Mouse (Mus musculus): Measurements from ENCODE around the gene Stab2.

Gene Stab2

DNA sequence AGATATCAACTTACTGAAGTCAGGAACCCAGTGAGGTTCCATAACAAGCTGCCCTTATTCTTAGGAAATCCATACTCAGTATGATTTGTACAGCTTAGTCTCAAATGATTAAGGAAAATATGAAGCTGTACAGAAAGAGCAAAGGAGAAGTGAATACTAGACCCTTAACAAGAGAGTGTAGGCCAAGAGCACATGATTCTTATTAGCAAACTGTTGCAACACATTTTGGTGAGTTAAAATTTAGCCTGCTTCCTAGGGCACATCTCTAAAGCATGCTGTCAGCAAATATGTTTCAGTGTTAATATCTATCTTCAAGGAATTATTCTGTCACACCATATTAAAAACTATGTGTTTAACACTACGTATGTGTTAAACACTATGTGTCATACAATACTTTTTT is 121.4 kb downstream of the Stab2 start:
- no peak for DNase-seq

DNA sequence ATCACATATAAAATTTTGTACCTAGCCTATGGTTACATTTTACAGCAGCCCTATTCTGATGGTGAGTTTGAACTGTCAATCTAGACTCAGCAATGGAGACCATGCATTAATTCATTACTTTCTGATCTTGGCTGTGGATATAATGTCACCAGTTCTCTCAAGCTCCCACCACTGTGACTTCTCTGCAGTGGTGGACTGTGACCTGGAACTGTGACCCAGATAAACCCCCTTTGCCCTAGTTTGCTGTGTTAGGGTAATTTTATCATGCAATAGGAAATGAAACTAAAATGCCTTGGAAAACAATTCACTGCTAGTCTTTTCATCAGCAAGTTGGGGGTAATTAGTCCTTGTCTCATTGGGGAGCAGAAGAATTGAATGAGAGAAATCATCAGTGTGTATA is 126.4 kb downstream of the Stab2 start:
- DNase-seq, result no peak

DNA sequence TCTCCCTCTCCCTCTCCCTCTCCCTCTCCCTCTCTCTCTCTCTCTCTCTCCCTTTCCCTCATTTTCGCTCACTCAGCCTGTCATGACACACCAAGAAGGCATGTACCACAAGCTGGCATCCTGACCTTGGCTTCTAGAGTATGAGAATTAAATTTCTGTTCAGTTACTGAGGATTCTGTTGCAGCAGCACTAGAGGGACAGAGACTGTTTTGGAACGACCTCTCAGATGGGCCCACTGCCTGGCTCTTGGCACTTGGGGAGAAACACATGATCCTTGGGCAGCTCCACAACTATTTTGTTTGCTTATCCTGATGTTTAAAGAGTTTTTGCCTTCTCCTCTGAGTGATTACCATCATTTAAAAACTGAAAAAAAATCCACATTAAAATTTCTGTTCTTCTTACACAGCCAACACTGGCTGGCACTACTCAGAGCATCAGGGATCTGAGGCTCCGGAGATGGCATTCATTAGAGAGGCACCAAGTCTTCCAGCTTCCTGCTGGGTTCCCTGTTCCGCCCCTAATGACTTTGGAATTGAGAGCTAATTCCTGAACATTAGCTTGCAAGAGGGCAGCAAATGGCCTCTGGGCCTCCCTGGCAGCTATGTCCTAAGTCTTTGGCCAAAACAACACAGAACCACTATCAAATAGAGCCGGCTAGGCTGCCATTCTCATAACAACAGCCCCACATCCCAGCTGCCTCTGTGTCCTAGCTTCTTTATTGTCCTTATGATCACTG is 127.6 kb downstream of the Stab2 start:
- peak; percentile 11 for DNase-seq

DNA sequence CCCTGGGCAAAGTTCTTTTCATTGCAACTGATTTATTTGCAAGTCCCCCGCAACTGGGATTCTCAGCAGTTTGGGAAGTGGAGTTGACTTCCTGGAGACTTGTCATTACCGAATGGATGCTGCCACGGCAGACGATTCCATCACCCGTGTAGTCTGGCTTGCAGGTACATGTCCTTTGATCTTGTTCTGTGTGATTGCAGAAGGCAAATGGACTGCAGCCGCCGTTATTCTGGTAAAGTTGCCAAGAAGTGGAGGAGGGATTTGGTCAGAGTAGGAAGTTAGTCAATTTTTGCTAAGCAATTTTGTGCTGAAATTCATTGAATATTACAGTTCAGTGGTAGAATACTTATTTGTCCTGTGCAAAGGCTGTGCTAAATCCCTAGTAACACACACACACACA is 129.1 kb downstream of the Stab2 start:
- no peak for DNase-seq

DNA sequence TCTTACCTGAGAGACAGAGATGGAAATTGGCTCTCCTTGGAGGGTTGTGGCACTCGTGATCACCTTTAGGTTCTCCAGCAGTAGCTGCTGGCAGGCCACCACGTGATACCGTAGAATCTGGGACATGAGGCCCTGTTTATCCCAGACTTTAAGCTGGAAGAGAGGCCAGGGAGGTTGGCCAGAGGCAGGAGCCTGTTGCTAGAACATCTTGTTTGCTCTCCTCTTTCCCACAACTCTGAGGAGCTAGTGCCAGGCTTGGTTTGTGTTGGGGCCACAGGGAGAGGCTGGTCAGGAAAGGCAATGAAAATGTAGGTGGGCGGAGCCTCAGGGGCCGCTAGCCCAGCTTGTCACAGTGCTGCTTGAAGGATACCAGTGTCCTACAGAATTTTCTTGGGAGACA is 135.2 kb downstream of the Stab2 start:
- DNase-seq, result no peak

DNA sequence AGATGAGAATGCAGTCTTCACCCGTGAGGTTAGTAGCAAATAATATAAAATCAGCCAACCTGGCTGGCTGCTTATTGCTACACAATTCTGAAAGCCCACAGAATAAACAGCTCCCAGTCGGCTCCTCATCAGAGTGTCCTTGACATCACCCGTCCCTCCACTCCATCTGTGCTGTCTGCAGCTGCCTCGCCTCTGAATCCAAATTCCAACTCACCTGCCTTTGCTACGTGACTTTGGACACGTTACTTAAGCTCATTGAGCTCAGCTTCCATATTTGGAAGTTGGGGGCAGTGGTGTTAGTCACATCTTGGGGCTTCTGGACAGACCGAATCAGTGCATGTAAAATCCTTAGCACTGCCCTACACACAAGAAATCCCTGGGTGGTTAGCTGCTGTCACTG is 135.7 kb downstream of the Stab2 start:
- DNase-seq, result no peak

DNA sequence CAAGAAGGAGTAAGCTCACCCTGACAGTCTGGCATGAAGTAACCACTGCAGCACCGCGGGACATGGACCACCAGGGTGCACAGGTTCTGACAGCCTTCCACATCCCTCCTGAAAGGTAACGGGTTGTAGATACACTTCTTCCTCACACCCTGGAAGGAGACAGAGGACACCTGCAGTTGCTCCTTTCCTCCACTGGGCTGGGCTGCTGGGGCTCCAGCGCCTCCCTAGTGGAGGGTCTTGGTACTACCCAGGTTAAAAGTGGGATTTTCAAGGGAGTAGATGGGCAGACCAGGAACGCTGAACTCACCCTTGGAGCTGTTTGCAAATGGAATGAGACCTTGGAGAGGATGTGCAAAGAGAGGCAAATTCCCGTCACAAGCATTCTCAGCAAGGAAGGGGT is 144.4 kb downstream of the Stab2 start:
- DNase-seq, result no peak

DNA sequence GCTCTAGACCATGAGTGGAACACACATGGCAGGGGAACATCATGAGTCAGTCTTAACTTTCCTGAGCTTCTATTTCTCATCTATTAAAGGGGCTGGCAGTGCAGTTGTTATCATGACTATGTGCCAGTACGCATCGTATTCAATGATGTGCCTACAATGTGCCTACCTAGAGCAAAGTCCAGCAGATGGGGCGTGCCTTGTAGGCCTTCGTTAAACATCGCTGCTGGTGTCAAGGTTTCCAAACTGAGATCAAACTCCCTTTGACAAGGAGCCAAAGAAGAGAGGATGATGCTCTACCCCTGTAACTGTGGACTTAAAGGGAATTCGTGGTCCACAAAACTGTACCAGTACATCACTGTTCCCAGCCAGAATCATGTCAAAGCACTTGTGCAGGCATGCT is 145.3 kb downstream of the Stab2 start:
- DNase-seq, result no peak

DNA sequence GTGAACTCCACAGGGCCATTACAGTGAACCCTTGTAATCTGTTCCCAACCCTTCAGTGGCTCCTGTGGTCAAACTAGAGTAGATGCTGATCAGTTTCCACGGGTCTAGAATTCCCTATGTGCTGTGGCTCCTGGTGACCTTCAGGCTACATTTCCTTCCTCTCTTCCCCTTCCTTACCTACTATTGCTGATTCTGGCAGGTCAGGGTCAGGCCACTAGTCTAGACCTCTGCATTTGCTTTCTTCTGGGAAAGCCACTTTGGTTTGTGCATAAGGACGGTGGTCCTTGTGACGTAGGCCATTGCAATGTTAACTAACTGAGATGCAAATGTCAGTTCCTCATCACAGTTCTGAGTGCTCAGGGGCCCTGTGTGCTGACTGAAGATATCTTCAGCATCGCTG is 147.4 kb downstream of the Stab2 start:
- no peak for DNase-seq

DNA sequence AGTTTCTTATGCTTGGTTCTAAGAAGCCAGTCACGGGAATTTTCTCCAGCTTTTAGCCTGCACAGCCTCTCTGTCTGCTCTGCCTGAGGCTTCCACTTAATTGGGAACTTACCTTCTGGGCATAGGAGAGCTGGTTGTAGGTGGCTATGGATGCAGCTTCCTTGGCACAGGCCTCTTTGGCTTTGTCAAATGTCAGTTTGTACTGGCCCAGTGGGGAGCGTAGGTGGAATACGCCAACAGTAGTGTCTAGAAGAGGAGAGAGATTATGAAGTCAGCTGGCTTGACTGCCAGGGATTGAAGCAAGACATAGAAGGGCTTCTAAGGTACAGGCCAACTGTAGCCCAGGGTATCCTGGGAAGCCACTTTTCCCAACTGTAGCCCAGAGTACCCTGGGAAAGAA is 154.4 kb downstream of the Stab2 start:
- DNase-seq, result no peak

DNA sequence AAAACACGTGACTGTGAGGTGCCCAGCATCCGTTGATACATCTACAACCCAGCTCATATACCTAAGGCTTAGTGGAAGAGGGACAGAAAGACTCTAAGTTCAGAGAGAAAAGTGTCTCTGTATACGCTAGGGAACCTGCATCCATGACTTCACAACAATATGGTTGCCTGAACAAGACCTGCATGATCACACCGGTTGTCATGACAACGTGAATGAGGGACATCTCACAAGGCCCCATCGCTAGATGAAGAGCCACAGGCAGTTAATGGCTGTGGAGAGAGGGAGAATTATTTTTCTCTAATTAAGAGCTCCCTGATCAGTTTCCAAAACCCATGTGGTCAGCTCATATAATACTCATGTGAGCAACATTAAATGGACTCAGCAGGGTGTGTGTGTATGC is 155.7 kb downstream of the Stab2 start:
- no peak for DNase-seq

DNA sequence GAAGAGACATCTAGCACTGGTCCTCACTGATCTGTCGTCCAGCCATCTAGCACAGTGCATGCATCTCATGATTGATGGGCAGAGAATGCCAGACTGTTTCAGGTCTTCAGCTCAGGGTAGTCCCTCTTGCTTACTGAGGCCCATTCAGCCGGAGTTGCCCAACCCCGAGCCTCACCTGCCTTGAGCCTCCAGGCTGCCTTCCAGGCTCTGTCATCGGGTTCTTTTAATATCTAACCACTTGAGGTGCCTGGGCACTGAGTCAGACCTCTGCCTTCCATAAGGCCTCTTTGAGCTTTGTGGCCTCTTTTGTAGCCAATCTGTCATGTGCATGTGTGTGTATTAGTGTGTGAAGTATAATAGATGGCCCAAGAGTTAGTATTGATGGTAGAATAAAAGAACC is 158.3 kb downstream of the Stab2 start:
- DNase-seq, result no peak

DNA sequence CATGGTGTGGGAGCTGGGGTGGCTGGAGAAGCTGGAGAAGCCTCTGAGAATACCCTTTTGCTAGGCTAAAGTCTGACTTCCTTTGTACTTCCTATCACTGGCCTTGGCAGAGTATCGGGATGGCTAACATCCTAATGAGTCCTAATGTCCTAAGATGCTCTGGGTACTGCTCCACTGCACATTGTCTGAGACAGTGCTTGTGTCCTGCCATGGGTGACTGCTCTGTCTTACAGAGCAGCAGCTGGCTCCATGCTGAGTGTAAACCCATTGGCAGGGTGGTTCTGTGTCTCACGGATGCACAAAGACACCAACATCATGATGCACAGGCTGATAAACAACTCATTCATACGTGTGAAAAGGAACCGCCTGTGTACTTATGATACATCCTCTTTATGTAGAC is 158.7 kb downstream of the Stab2 start:
- no peak for DNase-seq

DNA sequence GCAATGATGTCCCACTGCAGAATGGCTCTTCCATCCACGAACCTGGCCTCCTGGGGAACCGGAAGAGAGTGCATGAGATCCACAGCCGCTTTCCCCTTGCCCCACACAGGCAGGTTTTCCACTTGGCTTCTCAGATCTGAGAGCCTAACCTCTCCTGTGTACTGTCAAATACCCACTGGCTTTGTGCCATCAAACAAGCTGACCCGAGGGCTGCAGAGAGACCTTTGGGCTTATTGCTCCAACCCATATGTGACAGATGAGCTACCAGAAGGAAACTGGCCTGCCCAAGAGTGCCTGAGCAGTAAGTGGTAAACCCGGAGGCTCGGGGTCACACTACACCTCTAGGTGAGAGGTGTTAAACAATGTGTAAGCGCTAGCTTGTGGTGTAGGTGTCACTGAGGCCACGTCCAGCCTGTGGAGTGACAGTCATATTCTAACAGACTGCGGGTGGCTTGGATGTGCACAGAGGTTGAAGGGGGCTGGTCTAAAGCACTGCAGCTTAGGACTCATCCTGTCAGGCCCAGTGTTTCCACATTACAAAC is 160.8 kb downstream of the Stab2 start:
- DNase-seq, result no peak

DNA sequence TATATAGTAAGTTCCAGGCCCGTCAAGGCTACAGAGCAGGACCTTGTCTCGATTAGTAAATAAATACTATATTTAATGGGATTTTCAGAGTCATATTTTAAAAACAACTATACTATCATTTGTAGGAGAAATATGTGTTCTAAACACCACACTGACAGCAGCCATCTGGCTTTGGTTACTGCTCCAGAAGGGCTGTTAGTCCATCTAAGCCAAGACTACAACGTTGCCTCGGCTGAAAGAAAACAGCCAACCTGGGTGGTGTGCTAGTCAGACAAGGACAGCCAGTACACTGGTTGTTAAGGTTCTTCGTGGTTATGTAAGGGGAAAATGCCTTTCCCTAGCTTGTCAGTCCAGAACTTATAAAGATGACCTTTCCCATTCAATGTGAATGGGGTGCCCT is 165.2 kb downstream of the Stab2 start:
- no peak for DNase-seq

DNA sequence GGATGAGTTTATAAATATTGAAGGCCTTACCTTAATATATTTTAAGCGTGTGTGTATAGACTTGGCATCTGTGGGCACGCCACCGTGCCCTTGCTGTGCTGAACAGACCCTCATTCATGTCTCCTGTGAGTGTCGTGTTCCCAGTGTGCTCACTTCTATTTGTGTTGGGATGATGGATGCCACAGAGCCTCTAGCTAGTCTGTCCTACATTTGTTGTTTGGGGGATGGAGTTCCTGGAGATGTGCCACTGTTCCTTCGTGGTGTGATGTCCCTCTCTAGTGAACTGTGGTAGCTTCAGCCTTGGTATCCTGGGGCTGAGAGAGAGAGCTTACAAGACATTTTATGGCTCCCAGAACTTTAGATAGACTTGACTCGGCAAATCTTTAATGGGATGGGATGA is 169.0 kb downstream of the Stab2 start:
- DNase-seq, result no peak

DNA sequence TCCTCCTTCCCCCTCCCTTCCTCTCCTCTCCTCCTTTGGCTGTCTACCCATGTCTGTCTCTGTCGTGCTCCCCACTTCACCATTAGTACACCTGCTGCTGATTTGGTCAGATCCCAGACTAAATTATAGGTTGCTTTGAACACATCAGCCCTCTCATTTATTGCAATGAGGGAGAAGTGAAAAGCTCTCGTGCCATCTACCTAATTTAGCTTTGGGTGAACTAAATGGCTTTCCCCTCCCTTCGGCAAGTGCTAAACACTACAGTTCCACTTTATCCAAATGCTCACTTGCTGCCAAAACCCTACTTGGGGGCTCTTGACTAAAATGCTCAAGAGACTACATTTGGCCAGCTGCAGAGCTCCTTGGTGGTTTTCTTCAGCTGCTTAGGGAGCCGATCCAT is 171.0 kb downstream of the Stab2 start:
- DNase-seq, result peak; percentile 67

DNA sequence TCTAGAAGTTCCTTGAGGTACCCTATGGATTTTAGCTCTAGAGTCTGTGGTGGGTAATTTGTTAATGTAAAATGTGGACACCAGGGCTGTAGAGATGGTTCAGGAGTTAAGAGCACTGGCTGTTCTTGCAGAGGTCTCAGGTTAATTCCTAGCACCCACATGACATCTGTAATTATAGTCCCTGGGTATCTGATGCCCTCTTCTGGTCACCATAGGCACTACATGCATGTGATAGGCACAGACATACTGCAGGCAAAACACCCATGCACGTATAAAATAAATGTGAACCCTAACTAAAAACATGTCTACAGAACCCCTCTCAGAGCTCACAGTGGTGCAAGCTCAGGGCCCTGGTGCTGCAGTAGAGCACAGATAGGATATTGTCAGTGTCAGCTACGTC is 178.3 kb downstream of the Stab2 start:
- DNase-seq, result peak; percentile 23

DNA sequence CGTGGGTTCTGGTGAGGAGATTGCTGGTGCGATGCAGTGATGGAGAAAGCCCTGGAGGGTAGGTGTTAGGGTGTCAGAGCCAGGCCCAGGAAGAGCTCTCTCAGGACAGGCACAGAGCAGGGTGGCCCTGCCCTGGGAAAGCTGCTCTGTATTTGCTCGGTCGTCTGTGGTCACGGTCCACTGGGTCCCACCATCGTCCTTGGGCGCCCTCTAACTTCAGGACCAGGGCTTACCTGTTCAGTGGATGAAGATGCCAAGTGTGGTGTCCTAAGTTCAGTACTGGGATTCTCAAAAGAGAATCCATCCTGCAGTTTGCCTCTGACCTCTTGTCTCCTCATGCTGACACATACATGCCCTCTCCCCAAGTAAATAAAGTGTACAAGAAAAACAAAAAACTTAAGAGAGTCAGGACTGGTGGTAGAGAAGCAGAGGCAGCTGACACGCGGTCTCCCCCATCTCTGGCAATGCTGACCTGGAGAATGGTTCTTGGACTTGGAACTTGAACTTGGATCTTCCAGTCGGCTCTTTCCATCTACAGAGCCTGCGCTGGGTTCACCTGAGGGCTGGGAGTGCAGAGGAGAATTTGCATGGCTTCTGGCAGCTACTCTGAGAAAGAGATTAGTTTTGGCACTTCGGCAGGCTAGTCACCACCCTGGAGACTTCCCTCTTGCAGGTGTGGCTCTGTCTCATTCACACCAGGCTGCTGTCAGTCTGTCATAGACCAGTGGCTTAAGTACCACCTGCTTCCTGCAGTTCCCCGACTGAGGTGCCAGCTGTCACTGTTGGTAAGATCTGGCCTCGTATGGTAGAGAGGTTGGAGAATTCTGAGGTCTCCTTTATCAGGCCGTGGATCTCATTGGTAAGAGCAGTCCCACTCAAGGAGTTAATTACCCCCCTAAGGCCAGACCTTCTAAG is 179.3 kb downstream of the Stab2 start:
- DNase-seq, result no peak

DNA sequence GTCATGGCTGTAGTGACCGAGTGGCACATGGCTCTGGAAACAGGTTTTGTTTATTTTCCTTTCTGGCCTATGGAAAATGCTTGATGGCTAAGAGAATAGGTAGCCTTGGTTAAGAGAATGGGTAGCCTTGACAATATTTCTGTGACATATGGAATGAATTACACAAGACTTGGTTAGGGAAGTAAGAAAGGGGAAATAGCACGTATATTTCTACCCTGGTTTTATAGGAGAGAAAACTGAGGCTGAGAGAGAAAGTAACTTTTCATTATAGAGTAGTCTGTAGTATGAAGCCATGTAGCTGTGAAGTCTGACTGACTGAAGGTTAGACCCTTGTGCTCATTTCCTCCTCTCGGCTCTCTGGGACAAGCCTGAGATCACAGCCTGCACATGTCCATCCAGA is 180.9 kb downstream of the Stab2 start:
- DNase-seq, result no peak

DNA sequence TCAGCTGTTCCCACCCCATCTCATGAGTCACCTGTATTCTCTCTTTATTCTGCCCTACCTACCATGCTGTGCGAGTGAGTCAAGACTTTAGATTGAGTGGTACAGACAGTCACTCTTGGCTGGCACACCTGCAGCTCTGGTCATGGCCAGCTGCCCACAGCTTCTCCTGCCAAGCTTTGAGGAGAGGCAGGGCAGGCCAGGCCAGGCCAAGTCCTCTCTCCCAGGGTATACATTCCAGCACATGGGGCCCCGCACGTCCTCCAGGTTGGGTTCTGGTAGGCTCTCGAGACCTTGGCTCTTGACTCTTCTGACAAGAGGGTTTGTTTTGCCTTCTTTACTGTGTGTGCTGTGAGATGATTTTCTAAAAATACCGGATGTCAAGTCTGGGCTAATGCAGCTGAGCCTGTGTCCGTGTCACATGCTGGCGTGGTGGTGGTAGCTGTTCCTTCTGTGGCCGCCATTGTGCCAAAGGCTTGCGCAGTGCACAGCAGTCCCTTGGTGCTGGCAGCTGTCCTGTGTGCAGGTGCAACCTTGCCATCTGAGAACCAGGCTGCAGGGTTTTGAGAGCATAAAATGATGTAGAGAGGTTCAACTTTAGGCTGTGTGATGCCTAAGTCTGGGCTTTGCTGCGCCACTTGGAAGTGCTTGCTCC is 181.8 kb downstream of the Stab2 start:
- DNase-seq, result peak; percentile 89

DNA sequence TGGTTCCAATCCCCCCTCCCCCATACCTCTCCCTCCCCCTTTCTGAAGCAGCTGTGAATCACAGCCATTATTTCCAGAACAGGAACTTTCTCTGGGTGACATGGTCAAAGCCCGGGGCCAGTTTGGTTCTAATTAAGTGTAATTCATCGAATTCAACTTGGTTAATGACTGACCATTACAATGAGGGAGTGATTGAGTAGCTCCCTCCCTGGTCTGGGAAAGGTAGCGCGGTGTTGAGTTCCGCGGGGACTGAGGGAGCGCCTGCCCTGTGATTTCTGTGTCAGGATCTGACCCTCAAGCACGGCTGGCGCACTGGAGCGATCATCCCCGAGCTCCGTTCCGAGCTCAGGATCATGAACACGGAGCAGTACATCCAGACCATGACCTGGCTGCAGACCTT is 183.0 kb downstream of the Stab2 start:
- DNase-seq, result no peak

DNA sequence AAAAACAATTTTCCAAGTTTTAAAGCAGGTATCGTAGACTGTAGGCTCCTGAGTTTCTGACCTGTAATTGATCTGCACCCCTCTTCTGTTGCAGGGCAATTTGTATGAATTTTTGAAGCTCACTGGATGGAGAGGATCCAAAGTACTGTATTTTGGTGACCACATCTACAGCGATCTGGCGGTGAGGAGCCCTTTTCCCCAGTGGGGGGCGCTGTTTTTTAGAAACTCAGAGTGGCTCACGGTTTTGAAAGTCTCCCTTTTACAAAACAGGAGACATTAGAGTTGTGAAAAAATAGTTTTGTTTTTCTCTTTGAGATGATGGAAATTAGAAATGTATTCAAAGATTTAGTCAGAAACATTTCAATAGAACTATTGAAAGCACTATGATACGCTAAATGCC is 183.7 kb downstream of the Stab2 start:
- no peak for DNase-seq

DNA sequence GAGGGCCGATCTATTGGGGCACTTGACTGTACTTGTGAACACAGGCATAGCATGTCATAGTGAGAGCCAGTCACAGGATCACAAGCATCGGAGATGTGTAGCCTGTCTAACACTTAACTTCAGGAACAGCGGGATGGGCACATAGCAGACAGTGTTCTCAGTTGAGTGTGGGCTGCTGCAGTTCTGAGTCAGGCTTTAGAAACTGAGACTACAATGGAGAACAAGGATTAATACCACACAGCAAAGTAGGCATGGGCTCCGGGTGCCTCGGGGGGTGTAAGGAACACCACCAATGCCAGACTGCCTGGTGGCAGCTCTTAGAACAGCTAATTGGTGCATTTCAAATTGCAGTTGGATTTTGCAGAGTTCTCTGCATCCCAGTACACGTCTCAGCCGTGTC is 186.8 kb downstream of the Stab2 start:
- DNase-seq, result no peak

All from lung, postnatal 36 days (tissue).